Mouse (Mus musculus) heart, adult 11 months (tissue): ENCODE measurements around the gene Rev3l.
A peak's percentile ranks its signal among the peaks of the same experiment; 100 is the strongest.

Source experiments
- DNase-seq: peaks from one replicate; pipeline ENCODE4 v3.0.0; 2022

The Rev3l gene

GRCm38 (mm10) chr10:39731736-39732265 is at the start of gene Rev3l:
TSS of gene Rev3l (plus strand) at chr10:39732118.
- DNase-seq: peak; percentile 99

GRCm38 (mm10) chr10:39682556-39682955 is 49.4 kb upstream of the Rev3l start:
- peak; percentile 31 for DNase-seq

GRCm38 (mm10) chr10:39683481-39683880 is 48.4 kb upstream of the Rev3l start:
- DNase-seq: peak; percentile 76

GRCm38 (mm10) chr10:39686811-39687210 is 45.1 kb upstream of the Rev3l start:
- DNase-seq: peak; percentile 88

GRCm38 (mm10) chr10:39687851-39688250 is 44.1 kb upstream of the Rev3l start:
- DNase-seq: no peak

GRCm38 (mm10) chr10:39691351-39692064 is 40.4 kb upstream of the Rev3l start:
- DNase-seq: no peak

- DNase-seq: no peak
These were observed 39.8 kb upstream of the Rev3l start for GRCm38 (mm10) chr10:39692152-39692551.

GRCm38 (mm10) chr10:39707717-39708510 is 24.0 kb upstream of the Rev3l start:
- DNase-seq: no peak

GRCm38 (mm10) chr10:39716936-39717335 is 15.0 kb upstream of the Rev3l start:
- DNase-seq: no peak

GRCm38 (mm10) chr10:39730976-39731735 is 762 bp upstream of the Rev3l start:
- peak; percentile 99 for DNase-seq

GRCm38 (mm10) chr10:39732266-39733100 is 565 bp downstream of the Rev3l start:
- peak; percentile 97 for DNase-seq

GRCm38 (mm10) chr10:39733101-39733399 is 1.1 kb downstream of the Rev3l start:
- DNase-seq: no peak

GRCm38 (mm10) chr10:39733421-39733930 is 1.6 kb downstream of the Rev3l start:
- no peak for DNase-seq

- DNase-seq: no peak
These were observed 4.3 kb downstream of the Rev3l start for GRCm38 (mm10) chr10:39736187-39736586.

- no peak for DNase-seq
These were observed 10.1 kb downstream of the Rev3l start for GRCm38 (mm10) chr10:39742057-39742456.

- DNase-seq: no peak
These were observed 32.8 kb downstream of the Rev3l start for GRCm38 (mm10) chr10:39764752-39765151.

- DNase-seq: no peak
These were observed 34.8 kb downstream of the Rev3l start for GRCm38 (mm10) chr10:39766702-39767101.

- no peak for DNase-seq
These were observed 40.3 kb downstream of the Rev3l start for GRCm38 (mm10) chr10:39772259-39772658.

GRCm38 (mm10) chr10:39773940-39774726 is 42.2 kb downstream of the Rev3l start:
- DNase-seq: no peak

- no peak for DNase-seq
These were observed 45.0 kb downstream of the Rev3l start for GRCm38 (mm10) chr10:39776927-39777326.

- DNase-seq: no peak
These were observed 46.4 kb downstream of the Rev3l start for GRCm38 (mm10) chr10:39778305-39778704.
